Mouse (Mus musculus): ENCODE measurements around the gene Fyn. TPM values are rescaled to one million over a fixed set of nuclear protein-coding genes. Genes with fewer than 3 reads are reported as not detected.

Gene Fyn
- polyA plus RNA-seq, 1 experiment from 2014 or later = 70.3 TPM

GRCm38 (mm10) chr10:39508801-39509200, 140.1 kb downstream of the Fyn start:
- Histone ChIP-seq H3K4me2 (no peak overlapping the region), H3K27ac (no peak overlapping the region), H3K27me3 (replicated peaks) (no peaks in the 10 kb centered on the region), H3K4me3 (no peak overlapping the region), H3K4me1 (peaks cover 48% of the 10 kb centered on the region), H3K9me3 (no peaks in the 10 kb centered on the region), H3K36me3 (replicated peaks) (no peaks in the 10 kb centered on the region), H3K9ac (no peak overlapping the region)
- WGBS = 87% methylated on average over 5 of the region's 5 CpGs
- no peak for ATAC-seq (replicated peaks)

DNA sequence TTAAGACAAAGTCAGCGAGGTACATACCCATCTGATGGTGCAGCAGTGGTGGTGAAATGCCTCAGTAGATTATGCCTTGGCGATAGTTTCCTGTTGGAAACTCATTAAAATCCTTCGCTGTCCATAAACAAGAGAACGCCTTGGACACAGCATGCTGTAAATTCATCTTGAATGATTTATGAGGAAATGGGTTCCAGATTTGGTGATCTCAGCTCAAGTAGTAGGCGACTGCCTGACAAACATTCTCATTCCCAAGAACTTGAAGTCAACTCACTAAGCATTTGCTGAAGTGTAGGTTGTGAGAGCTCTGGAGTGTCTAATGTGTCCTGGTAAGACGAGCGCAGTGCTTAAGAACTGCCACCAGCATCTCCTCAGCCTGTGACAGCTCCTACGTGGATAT, 141.3 kb downstream of the Fyn start:
- H3K36me3 ChIP-seq (replicated peaks) = no peaks in the 10 kb centered on the region
- H3K27me3 ChIP-seq (replicated peaks) = no peaks in the 10 kb centered on the region
- WGBS = 79% methylated on average over 8 of the region's 8 CpGs
- no peak overlapping the region for H3K27ac ChIP-seq
- H3K4me3 ChIP-seq = no peak overlapping the region
- H3K9me3 ChIP-seq = no peaks in the 10 kb centered on the region
- H3K4me2 ChIP-seq = no peak overlapping the region
- no peak for ATAC-seq (replicated peaks)
- peaks cover 39% of the 10 kb centered on the region for H3K4me1 ChIP-seq
- no peak overlapping the region for H3K9ac ChIP-seq

DNA sequence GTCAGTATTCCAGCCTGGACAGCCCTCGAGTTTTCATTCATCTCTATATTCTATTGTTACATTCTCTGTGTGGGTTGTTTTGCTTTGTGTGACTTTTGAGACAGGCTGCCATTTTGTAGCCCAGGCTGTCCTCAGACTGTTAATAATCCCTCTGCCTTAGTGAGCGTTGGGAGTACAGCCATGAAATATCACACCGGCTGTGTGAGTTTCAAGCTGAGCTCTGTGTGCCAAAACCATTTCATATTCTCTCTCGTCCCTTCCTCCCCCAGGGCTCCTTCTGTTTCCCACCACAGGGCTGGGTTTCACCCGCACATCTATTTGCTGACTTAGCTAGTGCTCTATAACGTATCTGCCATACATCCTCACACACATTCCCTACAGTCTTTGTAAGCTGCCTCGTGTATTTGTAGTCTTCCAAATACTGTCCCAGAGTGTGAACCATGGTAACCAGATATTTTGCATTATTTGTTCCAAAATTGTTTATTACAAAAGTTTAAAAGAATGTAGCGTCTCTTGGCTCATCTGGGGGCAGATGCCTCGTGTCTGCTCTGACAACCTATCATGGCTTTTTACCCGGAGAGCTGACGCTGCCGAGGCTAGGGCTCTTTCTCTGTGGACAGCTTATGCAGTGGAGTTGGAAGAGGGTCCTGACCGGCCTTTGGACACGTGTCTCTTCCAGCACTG, 144.1 kb downstream of the Fyn start:
- H3K4me3 ChIP-seq = no peak overlapping the region
- H3K9me3 ChIP-seq = no peaks in the 10 kb centered on the region
- WGBS = 77% methylated on average over 14 of the region's 14 CpGs
- no peak for ATAC-seq (replicated peaks)
- H3K9ac ChIP-seq = no peak overlapping the region
- H3K36me3 ChIP-seq (replicated peaks) = 0 out of 2 replicates have a peak, but pooled peaks cover 8% of the 10 kb centered on the region
- H3K27me3 ChIP-seq (replicated peaks) = no peaks in the 10 kb centered on the region
- H3K4me1 ChIP-seq = peaks cover 29% of the 10 kb centered on the region
- no peak overlapping the region for H3K27ac ChIP-seq
- H3K4me2 ChIP-seq = no peak overlapping the region

GRCm38 (mm10) chr10:39514916-39515315, 146.3 kb downstream of the Fyn start:
- Histone ChIP-seq H3K27me3 (replicated peaks) (no peaks in the 10 kb centered on the region), H3K4me3 (no peak overlapping the region), H3K4me2 (no peak overlapping the region), H3K27ac (no peak overlapping the region), H3K9ac (no peak overlapping the region), H3K4me1 (peaks cover 36% of the 10 kb centered on the region), H3K9me3 (no peaks in the 10 kb centered on the region), H3K36me3 (replicated peaks) (0 out of 2 replicates have a peak, but pooled peaks cover 8% of the 10 kb centered on the region)
- 94% methylated on average over 8 of the region's 8 CpGs for WGBS
- ATAC-seq (replicated peaks) = no peak

- ATAC-seq (replicated peaks) = no peak
- H3K27me3 ChIP-seq (replicated peaks) = no peaks in the 10 kb centered on the region
- H3K9me3 ChIP-seq = no peaks in the 10 kb centered on the region
- H3K27ac ChIP-seq = no peak overlapping the region; the same call in 1 of the 2 replicates
- no peak overlapping the region for H3K9ac ChIP-seq
- WGBS = 84% methylated on average over 6 of the region's 6 CpGs
- H3K4me1 ChIP-seq = peaks cover 41% of the 10 kb centered on the region
- H3K4me2 ChIP-seq = no peak overlapping the region
- no peak overlapping the region for H3K4me3 ChIP-seq
- 0 out of 2 replicates have a peak, but pooled peaks cover 8% of the 10 kb centered on the region for H3K36me3 ChIP-seq (replicated peaks)
Observed at GRCm38 (mm10) chr10:39516541-39517133, 148.0 kb downstream of the Fyn start.

- Histone ChIP-seq H3K27me3 (replicated peaks) (no peaks in the 10 kb centered on the region), H3K4me1 (peaks cover 49% of the 10 kb centered on the region), H3K27ac (0 out of 2 replicates have a peak overlapping the region, but pooled peaks have one; percentile 21), H3K9me3 (no peaks in the 10 kb centered on the region), H3K4me2 (no peak overlapping the region), H3K36me3 (replicated peaks) (0 out of 2 replicates have a peak, but pooled peaks cover 8% of the 10 kb centered on the region), H3K9ac (no peak overlapping the region; the same call in 1 of the 2 replicates), H3K4me3 (no peak overlapping the region)
- WGBS = 27% methylated on average over 9 of the region's 9 CpGs
- ATAC-seq (replicated peaks) = no peak
Observed at GRCm38 (mm10) chr10:39517375-39517774, 148.7 kb downstream of the Fyn start.

GRCm38 (mm10) chr10:39518232-39518631, 149.6 kb downstream of the Fyn start:
- 53% methylated on average over 8 of the region's 8 CpGs for WGBS

DNA sequence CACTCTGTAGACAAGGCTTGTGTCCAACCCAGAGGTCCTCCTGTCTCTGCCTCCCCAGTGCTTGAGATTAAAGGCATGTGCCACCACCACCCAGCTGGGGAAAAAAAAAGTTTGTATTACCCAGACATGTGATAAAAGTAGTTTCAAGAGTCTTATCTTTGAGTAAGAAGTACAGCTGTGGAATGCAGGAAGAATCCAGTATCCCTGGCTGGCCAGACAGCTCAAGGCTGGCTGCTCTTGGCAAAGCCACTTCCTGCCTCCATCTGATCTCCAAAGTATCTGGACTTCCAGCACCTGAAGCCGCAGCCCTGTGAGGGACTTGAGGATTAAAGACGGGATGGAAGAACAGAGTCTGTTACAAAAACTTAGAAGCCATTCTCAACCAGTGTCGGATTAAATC, 150.2 kb downstream of the Fyn start:
- H3K9ac ChIP-seq = no peak overlapping the region
- no peak for ATAC-seq (replicated peaks)
- WGBS = 67% methylated on average over 3 of the region's 3 CpGs
- H3K4me2 ChIP-seq = no peak overlapping the region
- H3K4me1 ChIP-seq = peaks cover 61% of the 10 kb centered on the region
- 0 out of 2 replicates have a peak, but pooled peaks cover 8% of the 10 kb centered on the region for H3K36me3 ChIP-seq (replicated peaks)
- H3K4me3 ChIP-seq = no peak overlapping the region
- no peak overlapping the region for H3K27ac ChIP-seq
- no peaks in the 10 kb centered on the region for H3K27me3 ChIP-seq (replicated peaks)
- no peaks in the 10 kb centered on the region for H3K9me3 ChIP-seq

More at GRCm38 (mm10) chr10:39518232-39518631, 149.6 kb downstream of the Fyn start:
- no peaks in the 10 kb centered on the region for H3K9me3 ChIP-seq
- H3K36me3 ChIP-seq (replicated peaks) = 0 out of 2 replicates have a peak, but pooled peaks cover 8% of the 10 kb centered on the region
- no peak overlapping the region for H3K9ac ChIP-seq
- no peak for ATAC-seq (replicated peaks)
- no peak overlapping the region for H3K27ac ChIP-seq
- H3K4me1 ChIP-seq = peaks cover 57% of the 10 kb centered on the region
- no peaks in the 10 kb centered on the region for H3K27me3 ChIP-seq (replicated peaks)
- no peak overlapping the region for H3K4me2 ChIP-seq
- no peak overlapping the region for H3K4me3 ChIP-seq

GRCm38 (mm10) chr10:39520123-39520989, 151.7 kb downstream of the Fyn start:
- Histone ChIP-seq H3K36me3 (replicated peaks) (0 out of 2 replicates have a peak, but pooled peaks cover 8% of the 10 kb centered on the region), H3K4me3 (no peak overlapping the region), H3K27ac (peak overlapping the region; percentile 46), H3K9me3 (no peaks in the 10 kb centered on the region), H3K4me2 (no peak overlapping the region), H3K4me1 (peaks cover 70% of the 10 kb centered on the region), H3K9ac (no peak overlapping the region), H3K27me3 (replicated peaks) (no peaks in the 10 kb centered on the region)
- 49% methylated on average over 9 of the region's 9 CpGs for WGBS
- peak; percentile 86 for ATAC-seq (replicated peaks)

DNA sequence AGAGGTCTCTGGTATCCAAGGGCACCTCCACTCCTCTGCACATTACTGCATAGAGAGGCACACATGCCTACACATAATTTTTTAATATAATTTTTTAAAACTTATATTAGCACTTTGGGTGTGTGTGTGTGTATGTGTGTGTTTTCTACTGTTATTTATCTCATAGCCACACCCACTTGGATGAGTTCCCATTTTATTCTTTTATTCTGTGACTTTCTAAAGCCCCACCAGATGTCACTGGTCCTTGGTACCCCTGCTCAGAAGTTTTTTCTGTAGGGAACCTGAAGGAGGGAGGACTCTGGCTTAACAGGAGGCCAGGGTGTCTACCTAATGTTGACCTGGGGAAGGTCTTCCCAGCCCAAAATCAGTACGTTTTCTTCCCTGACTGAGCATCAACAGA, 152.7 kb downstream of the Fyn start:
- ATAC-seq (replicated peaks) = no peak
- no peak overlapping the region for H3K4me2 ChIP-seq
- no peaks in the 10 kb centered on the region for H3K9me3 ChIP-seq
- H3K9ac ChIP-seq = no peak overlapping the region
- H3K27me3 ChIP-seq (replicated peaks) = no peaks in the 10 kb centered on the region
- H3K36me3 ChIP-seq (replicated peaks) = no peaks in the 10 kb centered on the region
- 86% methylated on average over 1 of the region's 1 CpGs for WGBS
- no peak overlapping the region for H3K27ac ChIP-seq
- no peak overlapping the region for H3K4me3 ChIP-seq
- peaks cover 72% of the 10 kb centered on the region for H3K4me1 ChIP-seq

DNA sequence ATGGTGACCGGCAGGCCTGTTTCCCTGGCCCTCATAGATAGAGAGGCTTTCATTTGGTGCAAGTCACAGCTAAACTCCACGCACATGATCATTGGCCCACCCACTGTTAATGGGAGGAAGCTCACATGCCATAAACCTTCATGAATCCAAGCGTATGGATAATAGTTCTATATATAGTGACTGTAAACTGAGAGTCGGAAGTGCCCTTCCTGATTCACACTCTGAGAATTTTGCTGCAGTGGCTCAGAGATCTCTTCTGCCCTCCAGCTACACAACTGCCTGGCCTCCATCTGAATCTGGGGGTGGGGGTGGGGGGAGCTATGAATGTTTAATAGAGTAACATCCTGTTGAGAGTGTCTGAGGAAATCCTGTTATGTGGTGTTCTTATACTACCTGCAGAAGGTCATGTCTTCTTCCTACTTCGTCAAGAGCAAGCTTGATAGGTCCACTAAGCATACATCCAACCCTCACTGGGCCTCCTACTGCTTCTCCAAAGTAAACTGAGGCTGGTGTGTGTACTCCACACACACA, 153.3 kb downstream of the Fyn start:
- Histone ChIP-seq H3K9ac (no peak overlapping the region), H3K36me3 (replicated peaks) (peaks cover 4% of the 10 kb centered on the region; the same call in 1 of the 2 replicates), H3K27ac (no peak overlapping the region), H3K4me1 (peaks cover 69% of the 10 kb centered on the region), H3K4me3 (no peak overlapping the region), H3K9me3 (no peaks in the 10 kb centered on the region), H3K27me3 (replicated peaks) (no peaks in the 10 kb centered on the region), H3K4me2 (no peak overlapping the region)
- 80% methylated on average over 5 of the region's 5 CpGs for WGBS
- no peak for ATAC-seq (replicated peaks)
